Mouse (Mus musculus) retina, adult 2 months (tissue): ENCODE measurements around the gene Spata31.

ENCODE experiments used
- DNase-seq: peaks from one replicate; pipeline ENCODE4 v3.0.0-alpha.2; 2012; ENCODE audit warnings: low read depth, low spot score

The Spata31 gene

DNA sequence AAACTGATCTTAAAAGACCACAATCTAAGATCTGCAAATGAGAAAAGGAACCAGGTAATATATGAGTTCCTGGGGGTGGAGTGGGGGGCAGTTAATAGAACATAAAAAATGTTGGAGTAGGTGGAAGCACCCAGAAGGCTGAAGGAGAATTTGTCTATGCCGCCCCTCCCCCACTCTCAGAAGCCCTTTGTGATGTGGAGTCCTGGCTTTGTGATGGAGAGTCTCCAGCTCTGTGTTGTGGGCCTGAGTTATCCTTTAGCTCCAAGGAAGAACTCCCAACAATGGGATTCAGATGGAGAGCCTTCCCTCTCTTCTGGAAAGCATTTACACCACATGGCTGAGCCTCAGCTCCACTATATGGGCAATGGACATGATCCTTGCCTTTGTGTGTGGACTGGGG lies at the start of gene Spata31:
Spata31 (plus strand) TSS at position 216 of the 400 bp plus-strand sequence.
- DNase-seq: no peak

DNA sequence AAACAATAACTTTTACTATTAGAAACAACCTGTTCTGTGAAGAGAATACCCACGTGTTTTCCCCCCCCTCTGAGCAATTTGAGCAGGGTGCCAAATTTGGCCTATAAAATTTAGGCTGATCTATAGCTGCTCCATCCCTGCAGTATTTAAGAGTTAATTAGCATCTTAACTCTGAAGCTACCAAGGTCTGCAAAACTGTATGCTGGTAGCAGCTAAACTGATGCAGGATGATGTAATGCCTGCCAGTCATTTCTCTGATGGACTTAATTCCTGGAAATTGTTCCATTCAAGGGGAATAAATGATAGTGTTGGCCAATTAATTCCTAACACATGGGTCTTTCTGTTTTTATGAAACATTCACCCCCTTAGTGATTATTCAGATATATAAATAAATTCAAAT lies 14.1 kb upstream of the Spata31 start:
- no peak for DNase-seq

DNA sequence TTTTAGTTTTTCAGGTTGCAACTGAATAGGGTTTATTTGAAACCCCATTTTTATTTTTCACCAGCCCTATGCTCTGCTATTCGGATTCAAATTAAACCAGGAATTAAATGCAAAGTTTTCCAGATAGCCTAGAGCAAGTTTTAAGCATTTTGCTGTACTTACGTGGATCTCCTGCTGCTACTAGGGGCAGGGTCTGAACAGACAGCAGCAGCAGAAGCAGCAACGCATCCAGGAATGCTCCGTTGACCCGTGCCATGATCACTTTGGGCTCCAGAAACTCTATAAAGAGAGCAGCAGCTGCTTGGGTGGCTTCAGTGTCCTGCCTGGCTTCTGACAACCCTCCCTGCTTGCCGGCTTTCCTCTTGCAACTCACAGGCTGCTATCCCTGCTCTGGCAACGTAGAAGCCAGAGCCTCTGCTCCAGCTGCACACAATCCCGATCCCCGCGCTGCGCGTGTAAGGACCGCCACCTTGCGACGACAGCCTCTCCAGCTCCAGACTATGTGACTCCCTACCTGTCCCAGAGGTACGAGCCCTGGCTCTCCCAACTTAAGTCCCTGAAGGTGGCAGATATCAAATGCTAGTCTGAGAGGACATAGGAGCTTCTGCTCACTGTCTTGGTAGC lies 13.5 kb upstream of the Spata31 start, which contains the start of gene Cntnap3:
Cntnap3 (minus strand) TSS at position 371 of the 624 bp plus-strand sequence.
- DNase-seq: no peak
